Mouse (Mus musculus) mature B cell (primary cell): ENCODE data around the gene Myt1l.

Experiments
- in situ Hi-C: fragments of 300-500 bp; cut with MboI; formaldehyde crosslinking; loops from 2 replicates; pipeline ENCODE4 v1.14.3; 2019

Gene Myt1l

GRCm38 (mm10) chr12:29655673-29656072, 127.5 kb downstream of the Myt1l start:
- in situ Hi-C loops: no loop called here

GRCm38 (mm10) chr12:29657061-29657460, 128.9 kb downstream of the Myt1l start:
- in situ Hi-C loops: no loop called here

- in situ Hi-C loops: no loop called here
Measured at GRCm38 (mm10) chr12:29657870-29658269, 129.7 kb downstream of the Myt1l start.

- in situ Hi-C loops: no loop called here
Measured at GRCm38 (mm10) chr12:29671984-29672383, 143.8 kb downstream of the Myt1l start.

GRCm38 (mm10) chr12:29675594-29676362, 147.6 kb downstream of the Myt1l start:
- in situ Hi-C loops: no loop called here

- in situ Hi-C loops: no loop called here
Measured at GRCm38 (mm10) chr12:29682384-29682783, 154.2 kb downstream of the Myt1l start.

- in situ Hi-C loops: no loop called here
Measured at GRCm38 (mm10) chr12:29682946-29683345, 154.8 kb downstream of the Myt1l start.

- in situ Hi-C loops: no loop called here
Measured at GRCm38 (mm10) chr12:29686241-29686640, 158.1 kb downstream of the Myt1l start.

- in situ Hi-C loops: no loop called here
Measured at GRCm38 (mm10) chr12:29691566-29691965, 163.4 kb downstream of the Myt1l start.

- in situ Hi-C loops: no loop called here
Measured at GRCm38 (mm10) chr12:29695194-29695593, 167.0 kb downstream of the Myt1l start.

GRCm38 (mm10) chr12:29697526-29698500, 169.6 kb downstream of the Myt1l start:
- in situ Hi-C loops: no loop called here

GRCm38 (mm10) chr12:29698541-29698940, 170.4 kb downstream of the Myt1l start:
- in situ Hi-C loops: no loop called here

GRCm38 (mm10) chr12:29698976-29699375, 170.8 kb downstream of the Myt1l start:
- in situ Hi-C loops: no loop called here

- in situ Hi-C loops: no loop called here
Measured at GRCm38 (mm10) chr12:29699386-29699785, 171.2 kb downstream of the Myt1l start.

GRCm38 (mm10) chr12:29700026-29700425, 171.8 kb downstream of the Myt1l start:
- in situ Hi-C loops: no loop called here

GRCm38 (mm10) chr12:29701076-29701475, 172.9 kb downstream of the Myt1l start:
- in situ Hi-C loops: no loop called here

- in situ Hi-C loops: no loop called here
Measured at GRCm38 (mm10) chr12:29701731-29702316, 173.6 kb downstream of the Myt1l start.

- in situ Hi-C loops: no loop called here
Measured at GRCm38 (mm10) chr12:29702626-29703025, 174.4 kb downstream of the Myt1l start.

GRCm38 (mm10) chr12:29703541-29703940, 175.4 kb downstream of the Myt1l start:
- in situ Hi-C loops: no loop called here

- in situ Hi-C loops: no loop called here
Measured at GRCm38 (mm10) chr12:29707094-29707493, 178.9 kb downstream of the Myt1l start.

GRCm38 (mm10) chr12:29708166-29708565, 180.0 kb downstream of the Myt1l start:
- in situ Hi-C loops: no loop called here
